Mouse (Mus musculus) spleen, adult 2 months (tissue): ENCODE results near the gene Gm20388. TPM values are rescaled to one million over a fixed set of nuclear protein-coding genes. Genes with fewer than 3 reads are reported as not detected.

ENCODE experiments used
- DNase-seq, 2 experiments: peaks; one replicate each; pipeline versions ENCODE4 v3.0.0 to v3.0.0-alpha.2; 2012 to 2021; ENCODE audit warnings: low spot score in 2 of 2, low read depth in 1 of 2
- H3K27ac ChIP-seq: fragments of 200-500 bp; 2 replicates; pipeline ENCODE4 v1.5.1; 2012; ENCODE audit warnings: low read length, inconsistent platforms; ENCODE audit not compliant: insufficient read depth
- H3K27me3 ChIP-seq: fragments of 200-500 bp; 2 replicates; pipeline ENCODE4 v1.6.1; 2012; ENCODE audit warnings: mild to moderate bottlenecking, moderate library complexity, low read length, inconsistent platforms; ENCODE audit not compliant: control insufficient read depth, insufficient read depth
- H3K36me3 ChIP-seq: fragments of 200-500 bp; 2 replicates; pipeline ENCODE4 v1.6.1; 2012; ENCODE audit warnings: mild to moderate bottlenecking, low read length, inconsistent platforms; ENCODE audit not compliant: control insufficient read depth, insufficient read depth
- H3K4me1 ChIP-seq: fragments of 200-500 bp; 2 replicates; pipeline ENCODE4 v1.6.1; 2011; ENCODE audit warnings: inconsistent platforms; ENCODE audit not compliant: control insufficient read depth, insufficient read depth, insufficient read length
- H3K4me3 ChIP-seq: fragments of 200-500 bp; 2 replicates; pipeline ENCODE4 v1.5.1; 2011; ENCODE audit warnings: mild to moderate bottlenecking, inconsistent platforms; ENCODE audit not compliant: insufficient read depth, insufficient read length; ENCODE audit errors: extremely low read depth
- CTCF ChIP-seq: fragments of 200-500 bp; IDR thresholded peaks from 2 replicates; pipeline ENCODE4 v1.5.1; 2011; ENCODE audit warnings: mild to moderate bottlenecking, inconsistent platforms; ENCODE audit not compliant: insufficient read depth, insufficient read length, insufficient replicate concordance; ENCODE audit errors: extremely low read depth
- POLR2A ChIP-seq: fragments of 200-500 bp; IDR thresholded peaks from 2 replicates; pipeline ENCODE4 v1.6.1; 2011; ENCODE audit warnings: low read depth, low read length, inconsistent platforms
- WGBS: fragments of 180-500 bp; shearing (Covaris S2); methylation state at CpG from one replicate; pipeline ENCODE4 v1.1.7; 2018; 5-methylcytosine and 5-hydroxymethylcytosine counted together
- polyA plus RNA-seq: library from polyadenylated mRNA; depleted of rRNA; stranded (reverse); fragments of >200 nt; gene quantifications from 2 replicates; pipeline ENCODE4 v1.2.3, GENCODE M21; 2012

Gene Gm20388
- polyA plus RNA-seq, 1 experiment: 26.1 TPM

- WGBS: 11% methylated on average over 15 of the region's 15 CpGs
- H3K36me3 ChIP-seq: no peaks in the 10 kb centered on the region
- peak overlapping the region; percentile 30 for H3K4me3 ChIP-seq
- peaks cover 19% of the 10 kb centered on the region for H3K4me1 ChIP-seq
- H3K27ac ChIP-seq: no peak overlapping the region
- TF ChIP-seq CTCF: no peak
- TF ChIP-seq POLR2A: no peak
- H3K27me3 ChIP-seq: no peaks in the 10 kb centered on the region
- DNase-seq: no peak
These were observed 1390.8 kb downstream of the Gm20388 start for GRCm38 (mm10) chr8:121301431-121301830.

- Histone ChIP-seq H3K36me3 (no peaks in the 10 kb centered on the region), H3K27ac (no peak overlapping the region), H3K27me3 (no peaks in the 10 kb centered on the region), H3K4me3 (no peak overlapping the region), H3K4me1 (peaks cover 19% of the 10 kb centered on the region)
- no peak for DNase-seq
- TF ChIP-seq POLR2A: no peak
- TF ChIP-seq CTCF: no peak
- 28% methylated on average over 10 of the region's 10 CpGs for WGBS
These were observed 1391.5 kb downstream of the Gm20388 start for GRCm38 (mm10) chr8:121301978-121302649.

DNA sequence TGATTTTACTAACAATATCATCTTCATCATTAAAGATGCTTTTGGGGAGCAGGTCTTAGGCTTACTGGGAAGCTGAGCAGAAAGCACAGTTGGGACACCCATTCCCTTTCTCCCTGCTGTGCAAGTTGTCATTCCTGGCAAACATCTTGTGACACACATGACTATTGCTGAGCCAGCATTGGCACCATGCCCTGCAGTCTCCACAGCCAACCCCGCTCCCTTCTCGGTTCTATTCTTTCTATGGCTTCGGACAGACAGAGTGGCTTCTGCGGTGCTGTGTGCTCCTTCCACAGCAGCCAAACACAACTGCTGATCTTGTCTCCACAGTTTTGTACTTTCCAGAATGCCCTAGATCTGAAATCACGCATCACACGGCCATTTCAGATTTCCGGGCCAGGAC, 1397.1 kb downstream of the Gm20388 start:
- H3K4me3 ChIP-seq: no peak overlapping the region
- no peaks in the 10 kb centered on the region for H3K36me3 ChIP-seq
- no peaks in the 10 kb centered on the region for H3K27me3 ChIP-seq
- 87% methylated on average over 7 of the region's 7 CpGs for WGBS
- H3K27ac ChIP-seq: no peak overlapping the region
- TF ChIP-seq CTCF (no peak), POLR2A (no peak)
- no peak for DNase-seq
- no peaks in the 10 kb centered on the region for H3K4me1 ChIP-seq

DNA sequence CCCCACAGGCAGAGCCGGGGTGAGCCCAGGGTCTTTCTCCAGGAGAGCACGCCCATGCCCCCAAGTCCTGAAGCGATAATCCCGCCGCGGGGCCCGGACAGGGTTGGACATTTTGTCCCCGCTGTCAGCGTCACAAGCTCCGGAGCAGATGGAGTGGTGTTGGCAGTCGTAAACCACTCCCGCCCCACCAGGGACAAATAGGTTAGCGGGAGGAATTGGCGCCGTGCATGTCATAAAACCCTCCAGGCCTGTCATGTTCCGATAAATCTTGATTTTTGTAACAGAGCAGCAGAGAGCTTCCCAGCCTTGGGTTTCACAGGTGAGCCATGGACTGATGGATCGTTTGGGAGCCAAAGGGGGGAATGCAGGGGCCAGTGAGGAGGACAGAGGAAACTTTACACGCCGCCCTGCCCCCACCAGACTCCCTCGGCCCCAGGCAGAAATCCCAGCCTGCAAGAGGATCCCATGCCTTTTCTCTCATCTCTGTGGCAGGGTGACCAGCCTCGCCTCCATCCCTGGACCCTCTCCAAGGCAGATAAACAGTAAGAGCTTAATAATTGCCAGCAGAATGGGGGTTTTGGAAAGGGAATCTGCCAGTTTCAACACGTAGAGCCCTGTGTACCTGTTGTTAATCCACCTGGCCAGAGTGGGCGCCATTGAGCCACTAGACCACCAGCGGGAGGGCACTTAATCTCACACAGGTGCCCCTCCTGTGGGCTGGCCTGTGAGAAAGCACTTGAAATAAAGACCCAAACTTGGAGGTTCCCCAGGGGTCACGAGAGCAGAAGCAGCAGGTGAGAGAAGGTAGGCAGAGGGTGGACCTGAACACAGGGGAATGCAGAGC, 1400.6 kb downstream of the Gm20388 start:
- TF ChIP-seq CTCF (no peak), POLR2A (no peak)
- 36% methylated on average over 25 of the region's 25 CpGs for WGBS
- no peak overlapping the region for H3K4me3 ChIP-seq
- H3K4me1 ChIP-seq: no peaks in the 10 kb centered on the region
- DNase-seq: no peak
- no peak overlapping the region for H3K27ac ChIP-seq
- no peaks in the 10 kb centered on the region for H3K36me3 ChIP-seq
- no peaks in the 10 kb centered on the region for H3K27me3 ChIP-seq

DNA sequence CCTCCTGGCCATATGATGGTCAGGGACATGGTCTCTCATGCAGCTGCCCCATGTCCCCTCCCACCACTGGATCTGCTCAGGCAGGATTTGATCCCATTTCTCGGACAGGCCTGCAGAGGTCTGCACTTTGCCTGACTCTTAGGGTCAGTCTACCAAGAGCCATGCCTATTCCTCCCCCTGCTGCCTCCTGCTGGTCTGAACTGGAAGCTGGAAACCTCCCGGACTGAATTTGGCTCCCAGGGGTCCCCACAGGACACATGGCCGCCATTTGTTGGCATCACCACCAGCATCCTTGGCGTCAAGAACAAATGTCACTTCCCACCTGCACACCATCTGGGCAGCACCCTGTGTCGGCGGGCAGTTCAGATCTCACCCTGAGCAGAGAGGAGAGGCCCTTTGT, 1402.8 kb downstream of the Gm20388 start:
- no peaks in the 10 kb centered on the region for H3K27me3 ChIP-seq
- H3K4me1 ChIP-seq: no peaks in the 10 kb centered on the region
- no peak for DNase-seq
- TF ChIP-seq POLR2A (no peak), CTCF (no peak)
- H3K4me3 ChIP-seq: no peak overlapping the region
- H3K36me3 ChIP-seq: no peaks in the 10 kb centered on the region
- no peak overlapping the region for H3K27ac ChIP-seq
- WGBS: 71% methylated on average over 6 of the region's 6 CpGs

DNA sequence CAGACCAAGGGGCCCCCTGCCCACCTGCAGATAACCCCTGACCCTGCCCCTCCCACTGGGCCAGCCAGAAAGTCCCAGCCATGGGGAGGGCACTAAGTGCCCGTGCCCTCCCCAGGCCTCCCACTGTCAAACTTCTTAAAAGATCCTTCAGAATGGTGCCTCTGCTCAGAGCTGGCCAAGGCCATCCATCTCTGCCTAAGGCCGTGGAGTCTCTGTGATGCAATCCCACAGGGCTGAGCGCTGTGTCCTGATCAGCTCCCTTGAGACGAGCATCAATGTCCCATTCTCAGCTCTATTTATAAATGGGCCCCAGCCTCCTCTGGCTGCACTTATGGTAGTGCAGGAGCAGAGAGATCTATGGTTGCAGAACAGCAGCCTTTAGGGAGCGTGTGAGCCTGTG, 1403.4 kb downstream of the Gm20388 start:
- no peak for TF ChIP-seq POLR2A
- no peak for TF ChIP-seq CTCF
- DNase-seq: no peak
- Histone ChIP-seq H3K27ac (no peak overlapping the region), H3K4me3 (no peak overlapping the region), H3K27me3 (no peaks in the 10 kb centered on the region), H3K4me1 (no peaks in the 10 kb centered on the region), H3K36me3 (no peaks in the 10 kb centered on the region)
- 83% methylated on average over 5 of the region's 5 CpGs for whole genome bisulfite sequencing

DNA sequence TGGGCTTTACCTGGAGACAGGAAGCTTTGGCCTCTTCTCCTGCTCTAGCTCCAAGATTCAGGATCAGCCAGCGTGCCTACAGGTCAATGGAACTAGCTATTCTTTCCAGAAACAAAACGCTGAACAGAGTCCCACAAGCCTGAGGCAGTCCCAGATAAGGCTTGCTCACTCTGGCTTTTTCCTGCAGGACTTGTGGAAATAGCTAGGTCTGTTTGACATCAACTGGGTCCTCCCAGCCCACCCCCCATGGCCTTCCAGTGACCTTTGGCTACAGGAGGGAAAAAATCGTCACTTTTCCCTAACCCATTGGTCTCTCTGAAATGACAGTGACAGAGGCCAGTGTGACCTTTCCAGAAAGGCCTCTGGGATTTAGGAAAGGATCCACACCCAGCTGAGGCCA, 1404.9 kb downstream of the Gm20388 start:
- no peak overlapping the region for H3K4me3 ChIP-seq
- no peak overlapping the region for H3K27ac ChIP-seq
- H3K36me3 ChIP-seq: no peaks in the 10 kb centered on the region
- no peak for DNase-seq
- no peaks in the 10 kb centered on the region for H3K4me1 ChIP-seq
- TF ChIP-seq CTCF (no peak), POLR2A (no peak)
- WGBS: 49% methylated on average over 3 of the region's 3 CpGs
- H3K27me3 ChIP-seq: no peaks in the 10 kb centered on the region
